Mouse (Mus musculus) neural tube, embryonic 13.5 days (tissue): ENCODE measurements around the gene Aurkaip1. TPM values are rescaled to one million over a fixed set of nuclear protein-coding genes. Genes with fewer than 3 reads are reported as not detected.

Experiments
- ATAC-seq: fragments of 200-750 bp; cut with Nextera tagmentation; 2 replicates; pipeline ENCODE4 v1.8.0; 2017; ENCODE audit warnings: low read depth, mild to moderate bottlenecking, moderate TSS enrichment, moderate library complexity
- H3K27ac ChIP-seq: fragments of 300-500 bp; sonication (generic); replicated peaks from 2 replicates; pipeline ENCODE4 v1.5.1; 2015; ENCODE audit warnings: moderate library complexity, mild to moderate bottlenecking, inconsistent platforms
- H3K27me3 ChIP-seq: fragments of 300-500 bp; sonication (generic); 2 replicates; pipeline ENCODE4 v1.6.1; 2015; ENCODE audit warnings: mild to moderate bottlenecking, inconsistent platforms
- H3K36me3 ChIP-seq: fragments of 300-500 bp; sonication (generic); 2 replicates; pipeline ENCODE4 v1.6.1; 2015; ENCODE audit warnings: mild to moderate bottlenecking, inconsistent platforms
- H3K4me1 ChIP-seq: fragments of 300-500 bp; sonication (generic); replicated peaks from 2 replicates; pipeline ENCODE4 v1.6.1; 2015; ENCODE audit warnings: inconsistent platforms
- H3K4me2 ChIP-seq: fragments of 300-500 bp; sonication (generic); 2 replicates; pipeline ENCODE4 v1.6.1; 2015; ENCODE audit warnings: inconsistent platforms, mild to moderate bottlenecking, moderate library complexity
- H3K4me3 ChIP-seq: fragments of 300-500 bp; sonication (generic); 2 replicates; pipeline ENCODE4 v1.5.1; 2015; ENCODE audit warnings: mild to moderate bottlenecking, inconsistent platforms
- H3K9ac ChIP-seq: fragments of 300-500 bp; sonication (generic); 2 replicates; pipeline ENCODE4 v1.6.1; 2015; ENCODE audit warnings: moderate library complexity, mild to moderate bottlenecking, inconsistent platforms
- H3K9me3 ChIP-seq: fragments of 300-500 bp; sonication (generic); 2 replicates; pipeline ENCODE4 v1.6.1; 2016; ENCODE audit warnings: inconsistent platforms
- WGBS: fragments of 180-500 bp; shearing (Covaris S2); methylation state at CpG from one replicate; pipeline ENCODE4 v1.1.7; 2015; 5-methylcytosine and 5-hydroxymethylcytosine counted together
- polyA plus RNA-seq: library from polyadenylated mRNA; unstranded; fragments of >200 nt; fragmentation: Nextera tagmentation; extraction: Ambion mirVana; gene quantifications from 2 replicates; pipeline ENCODE4 v1.2.1, GENCODE M21; 2015

Aurkaip1 gene
- polyA plus RNA-seq, 1 experiment from 2014 or later = 145 TPM

DNA sequence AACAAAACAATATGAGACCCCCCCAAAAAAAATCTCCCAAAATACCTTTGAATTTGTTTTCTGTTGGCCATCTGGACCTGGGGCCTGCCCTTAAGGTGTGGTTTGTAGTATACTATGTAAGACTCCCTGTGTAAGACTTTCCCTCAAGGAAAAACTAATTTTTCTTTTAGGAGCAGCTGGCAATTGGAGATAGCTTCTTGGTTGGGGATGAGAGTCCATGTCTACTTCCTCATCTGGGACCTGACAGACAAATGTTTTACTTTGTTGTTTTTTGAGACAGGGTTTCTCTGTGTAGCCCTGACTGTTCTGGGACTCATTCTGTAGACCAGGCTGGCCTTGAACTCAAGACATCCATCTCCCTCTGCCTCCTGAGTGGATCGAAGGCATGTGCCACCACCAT, 29.0 kb upstream of the Aurkaip1 start:
- 93% methylated on average over 1 of the region's 1 CpGs for WGBS
- H3K4me2 ChIP-seq = no peak overlapping the region
- no peaks in the 10 kb centered on the region for H3K9me3 ChIP-seq
- no peak overlapping the region for H3K27ac ChIP-seq
- H3K9ac ChIP-seq = no peak overlapping the region
- no peak overlapping the region for H3K4me3 ChIP-seq
- no peaks in the 10 kb centered on the region for H3K27me3 ChIP-seq
- peaks cover 13% of the 10 kb centered on the region for H3K36me3 ChIP-seq
- no peak for ATAC-seq
- H3K4me1 ChIP-seq = peaks cover 25% of the 10 kb centered on the region

DNA sequence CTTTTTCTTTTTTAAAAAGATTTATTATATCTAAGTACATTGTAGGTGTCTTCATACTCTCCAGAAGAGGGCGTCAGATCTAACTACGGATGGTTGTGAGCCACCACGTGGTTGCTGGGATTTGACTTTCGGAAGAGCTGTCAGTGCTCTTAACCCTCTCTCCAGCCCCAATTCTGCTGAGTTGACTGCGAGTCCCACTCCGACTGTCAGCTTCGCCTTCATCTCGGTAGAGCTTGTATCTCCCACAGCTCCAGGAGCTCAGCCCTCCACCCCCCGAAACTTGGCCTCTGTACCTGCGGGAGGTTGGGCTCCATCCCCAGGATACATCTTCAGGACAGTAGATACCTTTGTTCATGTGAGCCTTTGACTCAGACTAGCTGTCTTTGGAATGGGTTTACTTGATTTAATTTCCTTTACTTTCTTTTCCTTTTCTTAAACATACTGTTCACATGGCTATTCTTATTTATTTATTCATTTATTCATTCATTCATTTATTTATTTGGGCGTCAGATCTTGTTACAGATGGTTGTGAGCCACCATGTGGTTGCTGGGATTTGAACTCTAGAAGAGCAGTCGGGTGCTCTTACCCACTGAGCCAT, 28.2 kb upstream of the Aurkaip1 start, which contains the start of gene Mrpl20:
Mrpl20 (plus strand) TSS at position 138 of the 599 bp plus-strand sequence.
- no peaks in the 10 kb centered on the region for H3K9me3 ChIP-seq
- H3K27ac ChIP-seq = peak within 1 kb of the TSS; percentile 70
- peaks cover 18% of the 10 kb centered on the region for H3K36me3 ChIP-seq
- no peaks in the 10 kb centered on the region for H3K27me3 ChIP-seq
- H3K4me1 ChIP-seq = peaks cover 25% of the 10 kb centered on the region
- H3K4me2 ChIP-seq = peak within 1 kb of the TSS; percentile 80
- peak within 1 kb of the TSS; percentile 81 for H3K9ac ChIP-seq
- 18% methylated on average over 12 of the region's 12 CpGs for WGBS
- H3K4me3 ChIP-seq = peak within 1 kb of the TSS; percentile 70
- no peak; the same call in 1 of the 2 replicates for ATAC-seq

DNA sequence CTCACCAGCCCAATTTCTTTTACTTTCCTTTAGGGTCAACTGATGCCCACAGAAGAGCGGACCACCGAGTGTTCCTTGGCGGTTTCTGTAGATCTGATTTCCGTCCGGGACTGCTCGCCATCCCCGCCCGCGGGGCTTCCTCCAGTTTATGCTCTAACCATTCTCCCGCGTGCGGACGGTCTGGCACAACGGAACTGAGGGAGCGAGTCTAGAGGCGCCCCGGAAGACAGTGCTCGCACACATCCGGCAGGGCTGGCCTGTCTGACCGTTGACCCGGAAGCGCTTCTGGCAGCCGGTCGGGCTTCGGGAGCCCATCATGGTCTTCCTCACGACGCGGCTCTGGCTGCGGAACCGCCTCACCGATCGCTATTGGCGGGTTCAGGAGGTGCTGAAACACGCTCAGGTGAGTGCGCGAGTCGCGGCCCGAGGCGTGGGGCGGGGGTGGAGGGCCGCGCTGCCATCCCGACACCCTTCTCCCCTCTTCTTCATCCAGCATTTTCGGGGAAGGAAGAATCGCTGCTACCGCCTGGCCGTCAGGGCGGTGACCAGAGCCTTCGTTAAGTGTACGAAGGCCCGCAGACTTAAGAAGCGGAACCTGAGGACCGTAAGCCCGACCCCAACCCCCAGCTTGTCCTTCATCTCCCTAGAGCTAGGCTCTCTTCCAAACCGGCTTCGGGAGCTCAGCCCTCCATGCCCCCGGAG, 27.6 kb upstream of the Aurkaip1 start:
- Histone ChIP-seq H3K9ac (peak overlapping the region; percentile 81), H3K27ac (peak overlapping the region; percentile 70), H3K4me3 (peak overlapping the region; percentile 70), H3K4me2 (peak overlapping the region; percentile 80), H3K4me1 (peaks cover 25% of the 10 kb centered on the region), H3K27me3 (no peaks in the 10 kb centered on the region), H3K36me3 (peaks cover 25% of the 10 kb centered on the region), H3K9me3 (no peaks in the 10 kb centered on the region)
- ATAC-seq = peak; percentile 96
- WGBS = under 1% methylated on average over 58 of the region's 58 CpGs

DNA sequence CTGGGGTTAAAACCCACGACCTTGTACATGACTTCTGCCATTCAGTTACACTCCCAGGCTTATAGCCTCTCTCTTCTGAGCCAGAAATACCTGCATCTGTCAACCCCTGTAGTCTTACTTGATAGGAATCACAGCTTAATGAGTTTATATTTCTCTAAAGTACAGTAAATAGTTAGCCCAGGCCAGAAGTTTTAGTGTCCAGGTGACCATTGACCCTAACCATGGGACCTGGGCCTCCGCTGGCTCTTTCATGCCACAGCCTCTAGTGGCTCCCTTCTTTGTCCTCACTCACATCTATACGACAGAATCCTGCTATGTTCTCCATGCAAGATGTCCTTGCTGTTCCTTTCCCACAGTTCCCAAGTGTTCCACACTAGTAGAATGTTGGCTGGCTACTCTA, 23.2 kb upstream of the Aurkaip1 start:
- no peaks in the 10 kb centered on the region for H3K27me3 ChIP-seq
- no peak overlapping the region for H3K9ac ChIP-seq
- H3K36me3 ChIP-seq = peaks cover 50% of the 10 kb centered on the region
- H3K4me3 ChIP-seq = no peak overlapping the region
- WGBS = 90% methylated on average over 3 of the region's 3 CpGs
- H3K4me2 ChIP-seq = no peak overlapping the region
- peaks cover 32% of the 10 kb centered on the region for H3K4me1 ChIP-seq
- no peaks in the 10 kb centered on the region for H3K9me3 ChIP-seq
- no peak for ATAC-seq
- H3K27ac ChIP-seq = no peak overlapping the region

DNA sequence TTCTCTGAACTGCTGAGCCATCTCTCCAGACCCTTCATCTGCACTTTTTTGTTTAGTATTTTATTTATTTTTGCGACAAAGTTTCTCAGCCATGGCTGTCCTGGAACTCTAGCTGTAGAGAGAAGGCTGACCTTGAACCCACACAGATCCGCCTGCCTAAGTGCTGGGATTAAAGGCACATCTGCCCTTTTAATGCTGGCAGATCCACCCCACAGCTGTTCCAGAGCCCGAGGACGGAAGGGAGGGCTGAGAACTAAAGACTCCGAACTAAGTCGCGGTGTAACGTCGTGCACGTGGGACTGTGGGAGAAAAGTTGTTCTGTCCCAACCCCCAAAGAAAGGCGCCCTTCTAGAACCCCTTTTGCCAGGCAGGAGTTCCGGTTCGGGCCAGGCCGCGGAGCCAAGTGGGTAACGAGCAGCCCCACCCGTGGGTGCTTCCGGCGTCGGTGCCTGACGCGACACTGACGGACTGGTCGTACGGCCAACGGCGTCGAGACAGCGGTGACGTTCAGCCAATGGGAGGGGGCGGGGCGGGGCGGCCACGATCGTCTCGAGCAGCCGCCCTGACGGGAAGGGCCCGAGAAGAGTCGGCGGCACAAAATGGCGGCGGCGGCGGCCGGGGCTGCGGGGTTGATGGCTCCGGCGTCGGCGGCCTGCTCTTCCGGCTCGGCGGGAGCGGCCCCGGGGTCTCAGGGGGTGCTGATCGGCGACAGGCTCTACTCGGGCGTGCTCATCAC, 19.0 kb upstream of the Aurkaip1 start, which contains the start of gene Ccnl2:
Ccnl2 (plus strand) TSS at position 561 of the 736 bp plus-strand sequence.
- no peaks in the 10 kb centered on the region for H3K27me3 ChIP-seq
- peak within 1 kb of the TSS; percentile 99 for H3K9ac ChIP-seq
- H3K27ac ChIP-seq = peak within 1 kb of the TSS; percentile 92
- peaks cover 67% of the 10 kb centered on the region for H3K36me3 ChIP-seq
- peak; percentile 99 for ATAC-seq
- H3K9me3 ChIP-seq = no peaks in the 10 kb centered on the region
- peak within 1 kb of the TSS; percentile 100 for H3K4me3 ChIP-seq
- peaks cover 29% of the 10 kb centered on the region for H3K4me1 ChIP-seq
- 2% methylated on average over 60 of the region's 60 CpGs for WGBS
- H3K4me2 ChIP-seq = peak within 1 kb of the TSS; percentile 95

DNA sequence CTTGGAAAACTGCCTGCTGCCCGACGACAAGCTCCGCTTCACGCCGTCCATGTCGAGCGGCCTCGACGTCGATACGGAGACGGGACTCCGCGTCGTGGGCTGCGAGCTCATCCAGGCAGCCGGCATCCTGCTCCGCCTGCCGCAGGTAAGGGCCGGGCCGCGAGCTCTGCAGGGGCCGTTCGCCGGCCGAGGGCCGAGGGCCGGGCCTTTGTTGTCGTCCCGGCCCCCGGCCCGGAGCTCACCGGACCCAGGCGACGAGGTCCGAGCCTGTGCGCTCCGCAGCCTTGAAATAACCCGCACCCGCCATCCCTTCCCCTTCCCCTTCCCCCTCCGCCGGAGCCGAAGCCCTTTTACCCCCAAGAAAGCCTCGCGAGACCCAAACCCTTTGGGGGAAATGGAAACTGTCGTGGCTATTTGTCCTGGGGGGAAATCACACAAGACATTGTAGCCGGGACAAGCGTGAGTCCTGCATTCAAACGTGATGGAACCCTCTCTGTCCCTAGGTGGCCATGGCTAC, 18.3 kb upstream of the Aurkaip1 start:
- Histone ChIP-seq H3K27ac (peak overlapping the region; percentile 92), H3K4me1 (peaks cover 29% of the 10 kb centered on the region), H3K9ac (peak overlapping the region; percentile 99), H3K4me3 (peak overlapping the region; percentile 100), H3K9me3 (no peaks in the 10 kb centered on the region), H3K27me3 (no peaks in the 10 kb centered on the region), H3K36me3 (peaks cover 68% of the 10 kb centered on the region), H3K4me2 (peak overlapping the region; percentile 95)
- under 1% methylated on average over 49 of the region's 49 CpGs for WGBS
- ATAC-seq = peak; percentile 55

DNA sequence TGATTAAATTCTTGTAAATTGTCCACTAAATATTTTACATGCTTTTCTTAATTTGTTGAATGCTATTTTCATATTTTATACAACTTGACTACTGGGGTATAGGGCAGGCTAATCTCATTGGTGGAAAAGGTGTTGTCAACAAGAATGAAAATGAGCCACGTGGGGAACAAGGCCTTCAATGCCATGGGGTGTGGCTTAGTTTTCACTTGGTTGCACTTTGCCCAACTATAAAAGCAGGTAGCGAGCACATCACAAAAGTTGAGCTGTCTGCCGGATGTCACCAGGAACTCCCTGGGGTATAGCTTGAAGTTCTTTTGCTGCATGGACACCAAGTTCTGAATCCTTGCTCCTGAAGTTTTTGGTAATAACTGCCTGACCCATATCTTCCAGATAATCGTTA, 13.5 kb upstream of the Aurkaip1 start:
- WGBS = 79% methylated on average over 4 of the region's 4 CpGs
- Histone ChIP-seq H3K9ac (no peak overlapping the region), H3K27me3 (no peaks in the 10 kb centered on the region)

DNA sequence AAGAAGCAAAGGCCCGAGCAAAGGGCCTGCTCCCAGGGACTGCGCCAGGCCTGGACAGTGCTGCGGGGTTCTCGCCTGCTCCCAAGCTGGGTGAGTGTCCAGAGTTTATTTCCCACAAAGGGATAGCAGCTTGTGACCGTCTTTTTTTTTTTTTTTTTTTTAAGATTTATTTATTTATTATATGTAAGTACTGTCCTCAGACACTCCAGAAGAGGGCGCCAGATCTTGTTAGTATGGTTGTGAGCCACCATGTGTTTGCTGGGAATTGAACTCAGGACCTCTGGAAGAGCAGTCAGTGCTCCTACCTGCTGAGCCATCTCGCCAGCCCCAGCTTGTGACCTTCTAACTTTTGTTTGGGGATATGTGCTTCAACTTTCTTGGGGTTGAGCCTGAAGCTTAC, 10.0 kb upstream of the Aurkaip1 start:
- no peak overlapping the region for H3K9ac ChIP-seq
- H3K27me3 ChIP-seq = no peaks in the 10 kb centered on the region
- no peaks in the 10 kb centered on the region for H3K4me1 ChIP-seq
- ATAC-seq = no peak
- 84% methylated on average over 7 of the region's 7 CpGs for WGBS
- H3K4me2 ChIP-seq = no peak overlapping the region
- no peaks in the 10 kb centered on the region for H3K9me3 ChIP-seq
- H3K27ac ChIP-seq = no peak overlapping the region
- H3K36me3 ChIP-seq = peaks cover 95% of the 10 kb centered on the region
- H3K4me3 ChIP-seq = no peak overlapping the region

More for the DNA sequence above, 13.5 kb upstream of the Aurkaip1 start:
- H3K9me3 ChIP-seq = no peaks in the 10 kb centered on the region
- H3K36me3 ChIP-seq = peaks cover 83% of the 10 kb centered on the region
- H3K4me3 ChIP-seq = no peak overlapping the region
- H3K4me2 ChIP-seq = no peak overlapping the region
- ATAC-seq = no peak
- peaks cover 20% of the 10 kb centered on the region for H3K4me1 ChIP-seq
- H3K27ac ChIP-seq = no peak overlapping the region

DNA sequence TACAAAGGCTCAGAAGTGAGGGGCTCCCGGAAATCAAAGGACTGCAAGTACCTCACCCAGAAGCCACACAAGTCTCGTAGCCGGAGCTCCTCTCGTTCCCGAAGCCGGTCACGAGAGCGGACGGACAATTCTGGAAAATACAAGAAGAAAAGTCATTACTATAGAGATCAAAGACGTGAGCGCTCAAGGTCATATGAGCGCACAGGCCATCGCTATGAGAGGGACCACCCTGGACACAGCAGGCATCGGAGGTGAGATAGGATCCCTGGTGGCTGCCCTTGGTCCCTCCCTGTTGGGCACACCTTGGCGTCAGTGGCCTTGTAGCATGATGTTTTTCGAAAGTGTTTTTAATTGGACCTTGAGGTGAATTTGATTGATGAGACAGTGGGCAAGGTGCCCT, 7.6 kb upstream of the Aurkaip1 start:
- Histone ChIP-seq H3K36me3 (peaks cover 94% of the 10 kb centered on the region), H3K27ac (no peak overlapping the region), H3K27me3 (no peaks in the 10 kb centered on the region), H3K4me3 (no peak overlapping the region), H3K9ac (no peak overlapping the region), H3K4me2 (no peak overlapping the region), H3K4me1 (no peaks in the 10 kb centered on the region), H3K9me3 (no peaks in the 10 kb centered on the region)
- no peak for ATAC-seq
- WGBS = 94% methylated on average over 16 of the region's 16 CpGs

DNA sequence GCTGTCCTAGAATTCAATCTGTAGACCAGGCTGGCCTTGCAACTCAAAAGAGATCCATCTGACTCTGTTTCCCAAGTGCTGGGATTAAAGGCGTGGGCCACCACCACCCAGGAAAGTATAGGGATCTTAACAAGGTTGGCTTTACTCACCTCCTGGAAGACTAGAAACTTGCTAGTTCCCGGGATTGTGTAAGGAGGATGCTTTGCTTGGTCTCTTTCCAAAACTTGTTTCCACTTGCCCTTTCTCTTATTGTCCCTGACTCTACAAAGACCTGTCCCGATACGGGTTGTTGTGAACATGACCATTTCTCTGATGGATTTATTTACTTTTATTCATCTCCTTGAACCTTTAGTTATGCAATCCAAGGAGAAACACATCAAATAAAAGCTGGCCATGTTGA, 1.2 kb upstream of the Aurkaip1 start:
- no peaks in the 10 kb centered on the region for H3K27me3 ChIP-seq
- H3K27ac ChIP-seq = no peak overlapping the region
- no peak for ATAC-seq
- no peak overlapping the region for H3K4me2 ChIP-seq
- peaks cover 33% of the 10 kb centered on the region for H3K4me1 ChIP-seq
- no peaks in the 10 kb centered on the region for H3K9me3 ChIP-seq
- no peak overlapping the region for H3K9ac ChIP-seq
- H3K4me3 ChIP-seq = no peak overlapping the region
- WGBS = 94% methylated on average over 4 of the region's 4 CpGs
- peaks cover 43% of the 10 kb centered on the region for H3K36me3 ChIP-seq

DNA sequence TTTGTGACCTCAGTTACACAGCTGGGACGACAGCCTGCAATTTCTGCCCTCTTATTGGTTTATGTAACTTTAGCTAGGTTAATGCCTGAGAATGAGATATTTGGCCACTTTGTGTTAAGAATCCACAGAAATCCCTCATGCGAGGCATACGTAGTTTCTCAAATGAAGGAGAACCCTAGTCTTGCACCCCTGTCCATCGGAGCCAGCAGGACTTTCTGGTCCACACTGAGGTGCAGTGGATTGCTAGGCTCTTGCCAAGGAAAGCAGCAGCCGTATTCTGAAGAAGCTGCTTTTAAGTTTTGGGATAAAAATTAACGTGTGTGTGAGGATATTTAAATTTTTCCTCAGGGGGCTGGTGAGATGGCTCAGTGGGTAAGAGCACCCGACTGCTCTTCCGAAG, 476 bp upstream of the Aurkaip1 start:
- 57% methylated on average over 8 of the region's 8 CpGs for WGBS
- Histone ChIP-seq H3K9ac (peak overlapping the region; percentile 41; the same call in 1 of the 2 replicates), H3K4me3 (peak overlapping the region; percentile 94)

DNA sequence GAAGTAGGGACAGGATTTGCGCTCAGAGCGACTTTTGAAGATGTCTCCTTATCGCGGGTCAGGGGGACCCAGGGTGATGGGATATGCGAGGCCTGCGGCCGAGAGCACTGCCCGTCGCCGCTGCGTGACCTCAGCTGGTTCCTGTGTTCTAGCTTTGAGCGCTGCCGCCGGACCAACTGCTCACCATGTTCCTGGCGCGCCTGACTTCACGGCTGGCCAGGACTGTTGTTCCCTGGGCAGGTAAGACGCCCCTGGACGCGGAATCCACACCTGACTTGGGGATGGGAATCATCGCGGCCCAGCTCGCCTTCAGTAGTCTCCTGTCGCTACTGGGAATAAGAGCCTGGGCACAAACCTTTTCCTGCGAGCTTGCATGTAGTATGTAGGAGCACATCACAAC, 759 bp downstream of the Aurkaip1 start:
- no peaks in the 10 kb centered on the region for H3K9me3 ChIP-seq
- H3K9ac ChIP-seq = peak overlapping the region; percentile 92
- no peak for ATAC-seq
- H3K36me3 ChIP-seq = peaks cover 28% of the 10 kb centered on the region
- H3K4me3 ChIP-seq = peak overlapping the region; percentile 94
- H3K27me3 ChIP-seq = no peaks in the 10 kb centered on the region
- peak overlapping the region; percentile 85 for H3K27ac ChIP-seq
- peak overlapping the region; percentile 100 for H3K4me2 ChIP-seq
- 1% methylated on average over 25 of the region's 25 CpGs for WGBS
- H3K4me1 ChIP-seq = peaks cover 33% of the 10 kb centered on the region

More for the DNA sequence above, 476 bp upstream of the Aurkaip1 start:
- ATAC-seq = no peak
- H3K4me2 ChIP-seq = peak overlapping the region; percentile 100
- no peaks in the 10 kb centered on the region for H3K9me3 ChIP-seq
- peak overlapping the region; percentile 85 for H3K27ac ChIP-seq
- peaks cover 33% of the 10 kb centered on the region for H3K4me1 ChIP-seq
- peaks cover 36% of the 10 kb centered on the region for H3K36me3 ChIP-seq
- H3K27me3 ChIP-seq = no peaks in the 10 kb centered on the region
